Mouse (Mus musculus): ENCODE measurements at regions not wholly inside any gene's neighbourhood (a gene's known extent, or its start where the extent isn't known, plus 50 kb on each side); places are given as distances from the start of the nearest gene placed in this dataset.

- no peak for DNase-seq (ENCODE audit: low read depth, low spot score)
- WGBS, result 91% methylated on average over 8 of the region's 8 CpGs
Observed at GRCm38 (mm10) chr4:107736866-107737265, 52.8 kb upstream of the Dmrtb1 start.

DNA sequence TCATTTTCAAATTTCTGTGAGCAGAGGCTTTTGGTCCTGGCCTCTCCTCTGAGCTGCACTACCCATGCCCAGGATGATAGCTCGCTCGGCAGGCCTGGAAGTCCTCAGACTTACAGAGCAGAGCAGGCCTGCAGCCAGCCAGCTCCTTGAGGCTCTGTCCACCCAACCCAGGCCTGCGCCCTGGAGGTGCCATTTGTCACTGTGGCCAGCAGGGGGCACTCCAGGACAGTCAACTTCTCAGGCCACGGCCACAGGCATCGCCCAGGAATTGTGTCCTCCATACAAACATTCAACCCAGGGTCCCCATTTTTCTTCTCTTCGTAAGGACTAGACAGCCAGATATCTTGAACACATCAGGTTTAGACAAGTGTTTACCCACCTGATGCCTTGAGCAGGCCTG lies 53.9 kb upstream of the Dmrtb1 start:
- 5% methylated on average over 6 of the region's 6 CpGs for WGBS
- DNase-seq (ENCODE audit: low read depth, low spot score), result peak; percentile 50

DNA sequence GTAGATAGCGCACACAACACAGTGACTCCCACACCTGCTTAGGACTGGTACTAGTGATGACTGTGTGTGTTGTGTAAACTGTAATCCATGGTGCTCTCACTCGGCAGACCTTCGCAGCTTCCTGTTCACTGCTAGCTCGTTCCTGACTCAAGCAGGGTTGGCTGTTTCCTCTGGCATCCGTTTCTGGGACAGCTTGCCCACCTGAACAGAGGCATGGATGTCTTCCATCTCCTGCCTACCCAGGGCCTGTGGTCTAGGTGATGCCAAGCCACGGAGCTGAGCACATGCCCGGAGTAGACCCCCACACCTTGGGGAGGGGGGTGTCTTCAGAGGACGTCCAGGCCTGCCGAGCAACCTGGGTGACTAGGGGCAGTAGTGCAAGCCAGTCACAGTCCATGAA lies 54.7 kb upstream of the Dmrtb1 start:
- WGBS, result 79% methylated on average over 9 of the region's 9 CpGs
- no peak for DNase-seq (ENCODE audit: low read depth, low spot score)

DNA sequence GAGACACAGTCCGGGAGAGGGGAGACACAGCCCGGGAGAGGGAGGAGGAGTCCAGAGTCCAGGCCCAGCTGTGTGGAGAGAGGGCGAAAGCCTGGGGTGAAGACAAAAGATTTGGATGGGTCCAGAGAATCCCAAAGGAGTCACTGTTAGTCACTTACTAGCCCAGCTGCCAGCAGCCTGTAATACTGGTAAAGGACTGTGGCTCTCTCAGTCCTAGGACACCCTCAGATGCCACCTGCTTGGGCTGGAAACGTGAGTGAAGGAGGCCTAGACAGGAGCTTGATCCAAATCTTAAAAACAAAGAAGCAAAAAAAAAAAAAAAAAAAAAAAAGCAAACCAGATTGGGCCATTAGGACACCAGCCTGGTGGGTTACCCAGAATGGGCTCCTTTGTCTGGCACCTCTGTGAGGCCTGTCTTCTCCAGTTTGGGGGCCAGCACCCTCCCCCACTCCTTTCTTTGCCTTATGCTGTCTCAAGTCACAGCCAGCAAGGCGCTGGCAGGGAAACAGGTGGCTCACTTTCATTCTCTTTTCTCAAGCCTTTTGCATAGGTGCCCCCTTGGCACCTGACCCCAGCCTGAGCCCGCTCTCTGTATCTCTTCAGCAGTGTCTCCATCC lies 55.9 kb upstream of the Dmrtb1 start:
- no peak for DNase-seq (ENCODE audit: low read depth, low spot score)
- 65% methylated on average over 6 of the region's 6 CpGs for WGBS

DNA sequence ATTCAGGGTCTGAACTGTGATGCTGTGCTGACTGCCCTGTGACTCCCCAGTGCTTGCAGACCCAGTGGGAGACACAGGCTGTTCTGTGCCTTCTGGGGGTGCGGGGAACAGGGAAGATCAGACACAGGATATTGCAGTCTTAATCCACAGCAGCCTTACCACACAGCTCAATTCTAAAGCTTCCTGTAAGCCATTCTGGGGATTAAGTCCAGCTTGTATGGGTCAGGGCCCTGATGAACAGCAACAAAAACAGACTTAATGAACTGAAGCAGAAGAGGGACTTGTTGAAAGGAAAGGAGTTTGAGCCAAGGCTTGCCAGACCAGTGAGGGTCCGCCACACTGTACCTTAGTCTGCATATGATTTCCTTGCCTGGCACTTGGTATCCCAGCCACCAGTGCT lies 58.4 kb upstream of the Lrp8 start:
- WGBS, result 86% methylated on average over 2 of the region's 2 CpGs
- no peak for DNase-seq (ENCODE audit: low read depth, low spot score)

DNA sequence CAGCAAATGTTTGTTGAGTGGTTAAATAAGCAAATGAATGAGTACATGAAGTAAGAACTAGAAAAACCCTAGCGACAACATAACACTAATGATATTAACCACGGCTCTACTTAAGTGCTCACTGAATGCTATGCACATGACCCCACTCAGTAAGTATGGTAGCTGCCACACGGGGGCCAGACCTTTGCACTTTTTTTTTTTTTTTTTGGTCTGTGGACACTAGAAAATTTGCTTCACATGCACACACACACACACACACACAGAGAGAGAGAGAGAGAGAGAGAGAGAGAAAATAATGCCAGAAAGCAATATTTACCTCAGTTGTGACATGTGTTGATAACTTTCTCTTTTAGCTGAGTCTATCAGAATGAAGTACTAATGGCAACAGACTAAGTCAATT lies 55.7 kb upstream of the Lrp8 start:
- 54% methylated on average over 3 of the region's 3 CpGs for WGBS
- no peak for DNase-seq (ENCODE audit: low read depth, low spot score)

DNA sequence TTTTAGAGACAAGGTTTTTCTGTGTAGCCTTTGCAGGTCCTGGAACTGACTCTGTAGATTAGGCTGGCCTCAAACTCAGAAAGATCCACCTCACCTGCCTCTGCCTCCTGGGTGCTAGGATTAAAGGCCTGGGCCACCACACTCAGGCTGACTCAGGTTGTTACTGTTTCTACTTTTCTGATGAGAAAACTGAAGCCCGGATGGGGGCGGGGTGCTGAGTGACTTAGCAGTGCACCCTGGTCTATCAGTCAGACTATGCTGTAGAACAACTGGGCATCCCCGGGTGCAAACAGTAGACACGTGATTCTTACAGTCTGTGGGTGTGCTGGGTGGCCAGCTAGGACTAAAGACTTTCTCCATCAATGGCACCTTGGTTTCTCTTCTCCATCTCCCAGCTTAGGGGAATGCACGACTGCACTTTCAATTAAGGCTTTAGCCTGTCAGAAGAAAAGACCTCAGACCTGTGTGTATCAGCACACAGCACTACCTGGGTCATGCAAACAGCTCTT lies 55.1 kb upstream of the Lrp8 start:
- DNase-seq (ENCODE audit: low read depth, low spot score), result no peak
- 73% methylated on average over 5 of the region's 5 CpGs for WGBS

GRCm38 (mm10) chr4:107747454-107747853 lies 54.6 kb upstream of the Lrp8 start:
- whole genome bisulfite sequencing, result 87% methylated on average over 9 of the region's 9 CpGs
- DNase-seq (ENCODE audit: low read depth, low spot score), result no peak

DNA sequence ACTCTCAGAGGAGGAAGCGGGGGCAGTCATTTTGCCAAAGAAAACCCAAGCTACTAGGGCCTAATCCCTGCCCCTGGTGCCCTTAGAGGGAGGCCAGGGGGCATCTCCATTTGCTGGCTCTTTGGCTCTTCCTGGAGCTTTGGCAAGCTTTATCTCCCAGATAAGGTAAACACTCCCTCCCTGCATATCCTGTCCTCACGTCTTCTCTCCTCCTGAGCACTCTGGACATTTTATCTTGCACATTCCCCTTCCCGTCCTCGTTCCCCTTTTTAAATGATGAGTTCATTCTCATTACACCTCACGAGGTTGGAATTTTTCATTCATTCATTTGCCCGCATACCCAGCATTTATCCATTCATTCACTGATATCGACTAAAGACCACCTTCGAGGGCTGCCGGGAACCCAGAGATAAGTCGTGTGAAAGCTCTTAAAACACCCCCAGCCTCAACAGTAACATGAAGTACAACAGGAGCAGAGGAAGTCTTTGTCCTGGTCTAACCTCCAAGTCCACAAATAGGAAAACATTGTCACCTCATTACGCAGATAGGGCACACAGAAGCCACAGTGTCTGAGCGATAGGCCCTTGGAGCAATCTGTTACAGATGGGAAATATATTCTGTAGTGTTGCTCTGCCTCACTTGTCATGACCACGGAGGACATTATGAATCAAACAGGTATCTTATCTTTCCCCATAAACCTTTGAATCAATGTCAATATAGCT lies 54.0 kb upstream of the Lrp8 start:
- WGBS, result 64% methylated on average over 13 of the region's 13 CpGs
- DNase-seq (ENCODE audit: low read depth, low spot score), result no peak

DNA sequence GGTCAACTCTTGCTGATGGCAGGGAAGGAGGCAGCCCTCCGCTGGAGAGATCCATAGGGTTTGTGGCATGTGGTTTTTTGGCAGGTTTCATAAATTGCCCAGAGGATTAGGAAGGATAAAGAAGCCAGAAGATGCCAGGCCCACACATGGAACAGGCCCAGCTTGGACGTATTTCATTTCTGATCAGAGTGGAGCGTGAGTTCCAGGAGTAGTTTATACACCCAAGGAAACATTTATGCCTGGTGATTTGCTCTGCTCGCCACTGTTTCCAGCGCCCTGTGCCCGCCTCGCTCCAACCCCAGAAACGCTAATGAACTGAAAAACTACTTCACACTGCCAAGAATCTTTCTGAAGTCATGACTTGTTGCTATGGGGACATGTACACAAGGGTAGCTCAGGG lies 53.0 kb upstream of the Lrp8 start:
- DNase-seq (ENCODE audit: low read depth, low spot score), result no peak
- WGBS, result 80% methylated on average over 8 of the region's 8 CpGs

DNA sequence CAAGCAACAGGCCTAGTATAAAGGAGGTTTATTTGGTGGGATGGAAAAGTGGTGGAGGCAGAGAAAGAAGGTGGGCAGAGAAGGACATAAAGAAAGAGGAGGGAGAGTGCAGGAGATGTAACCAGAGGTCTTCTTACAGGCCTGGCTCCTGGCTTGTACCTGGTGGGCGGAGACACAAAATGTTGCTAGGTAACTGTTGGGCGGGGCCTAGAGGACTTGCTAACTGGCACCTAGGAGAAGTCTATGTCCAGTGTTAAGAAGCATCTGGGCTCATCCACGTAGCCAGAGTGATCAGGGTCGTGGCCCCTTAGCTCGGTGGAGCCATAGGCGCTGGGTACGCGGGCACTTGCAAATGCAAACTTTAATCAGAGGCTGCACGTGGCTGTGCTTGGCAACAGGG lies 52.0 kb upstream of the Lrp8 start:
- DNase-seq (ENCODE audit: low read depth, low spot score), result no peak
- WGBS, result 71% methylated on average over 9 of the region's 9 CpGs
